In genomic region chr4:129461183-129461960, GRCm38 (mm10) we compare ENCODE assay signal across 8 mouse cellular contexts. TPM values are rescaled to one million over a fixed set of nuclear protein-coding genes. Genes with fewer than 3 reads are reported as not detected.
DNase-seq lines count a peak whose midpoint lies in the region; ATAC-seq and TF ChIP-seq lines count a peak whose summit lies in the region.

Gene Bsdc1 (plus strand): TSS chr4:129461581.

- TF ChIP-seq POLR2A in lung, adult 2 months (IDR thresholded peaks at IDR 0.05; ENCODE audit: borderline replicate concordance, extremely low read depth, low read depth, low read length): peak; percentile 97; the same call in 1 of the 2 replicates

- peak within 1 kb of the TSS; percentile 20 for H3K27ac ChIP-seq in ES-E14 (ENCODE audit: insufficient read depth, low read depth, low read length, poor library complexity, severe bottlenecking)
- H3K27ac ChIP-seq in forebrain, embryonic 15.5 days (replicated peaks): peak within 1 kb of the TSS; percentile 97

- H3K4me1 ChIP-seq in ES-E14 (ENCODE audit: control insufficient read depth in 2 of 2, insufficient read depth in 2 of 2, low read length in 2 of 2, poor library complexity in 1 of 2): peaks cover 0 to 4% of the 10 kb centered on the region in 2 experiments; a peak in 1 of 4 replicates
- peaks cover 18% of the 10 kb centered on the region for H3K4me1 ChIP-seq in forebrain, embryonic 15.5 days
- H3K4me1 ChIP-seq in lung, adult 2 months (ENCODE audit: control insufficient read depth, insufficient read depth, low read length): peaks cover 9% of the 10 kb centered on the region

- peaks cover 9% of the 10 kb centered on the region for H3K36me3 ChIP-seq in ES-E14 (ENCODE audit: control insufficient read depth, insufficient read depth, low read length, poor library complexity, severe bottlenecking)
- peaks cover 18% of the 10 kb centered on the region for H3K36me3 ChIP-seq in forebrain, embryonic 15.5 days

- H3K27me3 ChIP-seq in forebrain, embryonic 15.5 days: no peaks in the 10 kb centered on the region

- no peak for TF ChIP-seq CTCF in lung, adult 2 months (IDR thresholded peaks at IDR 0.05; ENCODE audit: insufficient read depth, low read length)

- intact Hi-C loops in heart, postnatal 25 days (cut with DNase I): no loop called here

- under 1% methylated on average over 46 of the region's 46 CpGs for WGBS in forebrain, embryonic 15.5 days
- under 1% methylated on average over 46 of the region's 46 CpGs for WGBS in lung, adult 2 months

- no peaks in the 10 kb centered on the region for H3K9me3 ChIP-seq in ES-E14 (ENCODE audit: control insufficient read depth, insufficient read depth, low read depth, low read length)
- no peaks in the 10 kb centered on the region for H3K9me3 ChIP-seq in forebrain, embryonic 15.5 days

- ATAC-seq in forebrain, embryonic 15.5 days (replicated peaks): peak; percentile 99
- peak; percentile 95 for ATAC-seq in neutrophil, adult 5-6 weeks (ENCODE audit: extremely low read depth, insufficient number of reproducible peaks, low FRiP score, poor library complexity, severe bottlenecking)

- peak within 1 kb of the TSS; percentile 91 for H3K4me2 ChIP-seq in forebrain, embryonic 15.5 days (replicated peaks)

- in situ Hi-C loops in ES-E14 (cut with MboI; ENCODE audit: low sequenced_read_pairs in 2 of 2, unreplicated experiment in 2 of 2): no loop called here

- peak; percentile 100 for DNase-seq in ES-E14 (ENCODE audit: low read depth, low spot score)
- peak; percentile 100 for DNase-seq in cerebellum, adult 11-12 months
- DNase-seq in heart, postnatal 25 days (ENCODE audit: low spot score): peak; percentile 100
- DNase-seq in layer of hippocampus, adult 18-20 months (ENCODE audit: low spot score in 2 of 2): peak; percentile 99 to 100
- peak; percentile 100 for DNase-seq in lung, adult 2 months
- DNase-seq in thymus, adult 18-20 months: peak; percentile 99 to 100

- peak within 1 kb of the TSS; percentile 84 to 99 for H3K4me3 ChIP-seq in ES-E14 (ENCODE audit: insufficient read depth in 1 of 2, low read depth in 1 of 2, low read length in 2 of 2, poor library complexity in 1 of 2, severe bottlenecking in 1 of 2)
- H3K4me3 ChIP-seq in forebrain, embryonic 15.5 days: peak within 1 kb of the TSS; percentile 99
- peak within 1 kb of the TSS; percentile 79 for H3K4me3 ChIP-seq in lung, adult 2 months (replicated peaks; ENCODE audit: extremely low read depth, low read depth, low read length)

- peak within 1 kb of the TSS; percentile 84 for H3K9ac ChIP-seq in ES-E14 (ENCODE audit: insufficient read depth, low read depth, low read length, poor library complexity, severe bottlenecking)
- H3K9ac ChIP-seq in forebrain, embryonic 15.5 days (replicated peaks): peak within 1 kb of the TSS; percentile 91

TF ChIP-seq in ES-E14, 5 proteins besides CTCF, POLR2A, EP300 and RAD21:
- TF ChIP-seq HCFC1 (IDR thresholded peaks at IDR 0.05; ENCODE audit: borderline replicate concordance, insufficient read depth, low read length) (no peak), CHD2 (IDR thresholded peaks at IDR 0.05; ENCODE audit: low read depth, low read length) (peak; percentile 62)
TF ChIP-seq in ES-E14: peak in this region for 1.

RNA-seq across cellular contexts. Expression of gene Bsdc1, which starts in this region (rescaled TPM):
- 28.9 and 33.3 TPM in 2 replicates for total RNA-seq in ES-E14 (2012; rRNA removed)
- polyA plus RNA-seq in forebrain, embryonic 15.5 days (2015; fragmentation: Nextera tagmentation; extraction: Ambion mirVana): 41.6 and 42.7 TPM in 2 replicates
- 10 to 100 TPM; 40.6 to 45.6 TPM for total RNA-seq in heart, postnatal 25 days (2021)
- total RNA-seq in layer of hippocampus, adult 18-20 months (2021): 10 to 100 TPM; 63.0 to 63.5 TPM
- polyA plus RNA-seq in lung, adult 2 months (2012; rRNA removed): 18.9 and 28.4 TPM in 2 replicates
- total RNA-seq in neutrophil, adult 5-6 weeks (2017): 94.7 and 122 TPM in 2 replicates

Comparison
In these comparisons a context has a peak if more than half of its experiments do, and no peak if none do; other contexts are left out.
1. Peak in every context shown above with its lines: DNase-seq, ATAC-seq, H3K4me3 ChIP-seq and H3K27ac ChIP-seq.